Mouse (Mus musculus) lung, embryonic 16.5 days (tissue): ENCODE measurements around the gene Pih1d1. TPM values are rescaled to one million over a fixed set of nuclear protein-coding genes. Genes with fewer than 3 reads are reported as not detected.
"Not testable (repeated sequence)": the region's sequence is repeated elsewhere in the genome, so short reads cannot be mapped to it uniquely, and the experiment has no call there.

Source experiments
- ATAC-seq: fragments of 200-750 bp; cut with Nextera tagmentation; 2 replicates; pipeline ENCODE4 v1.8.0; 2017; ENCODE audit warnings: low read depth, mild to moderate bottlenecking, moderate library complexity
- H3K27ac ChIP-seq: fragments of 300-500 bp; sonication (generic); 2 replicates; pipeline ENCODE4 v1.5.1; 2014; ENCODE audit warnings: mild to moderate bottlenecking, control low read depth, low read length
- H3K27me3 ChIP-seq: fragments of 300-500 bp; sonication (generic); 2 replicates; pipeline ENCODE4 v1.6.1; 2014; ENCODE audit warnings: low read depth, low read length, mixed read lengths; ENCODE audit not compliant: control insufficient read depth, insufficient read depth
- H3K36me3 ChIP-seq: fragments of 300-500 bp; sonication (generic); 2 replicates; pipeline ENCODE4 v1.6.1; 2014; ENCODE audit warnings: low read length; ENCODE audit not compliant: control insufficient read depth, insufficient read depth
- H3K4me1 ChIP-seq: fragments of 300-500 bp; sonication (generic); replicated peaks from 2 replicates; pipeline ENCODE4 v1.6.1; 2014; ENCODE audit warnings: low read length, mixed read lengths; ENCODE audit not compliant: control insufficient read depth, insufficient read depth
- H3K4me2 ChIP-seq: fragments of 300-500 bp; sonication (generic); 2 replicates; pipeline ENCODE4 v1.6.1; 2014; ENCODE audit warnings: low read depth, low read length, control low read depth
- H3K4me3 ChIP-seq: fragments of 300-500 bp; sonication (generic); 2 replicates; pipeline ENCODE4 v1.5.1; 2014; ENCODE audit warnings: mild to moderate bottlenecking, low read length, control low read depth
- H3K9ac ChIP-seq: fragments of 300-500 bp; sonication (generic); 2 replicates; pipeline ENCODE4 v1.6.1; 2014; ENCODE audit warnings: low read length, control low read depth
- H3K9me3 ChIP-seq: fragments of 300-500 bp; sonication (generic); 2 replicates; pipeline ENCODE4 v1.6.1; 2016; ENCODE audit warnings: low read length; ENCODE audit not compliant: control insufficient read depth
- WGBS: fragments of 180-500 bp; shearing (Covaris S2); extraction: QIAGEN DNeasy Blood & Tissue Kit; methylation state at CpG from one replicate; pipeline ENCODE4 v1.1.7; 2014; 5-methylcytosine and 5-hydroxymethylcytosine counted together
- polyA plus RNA-seq: library from polyadenylated mRNA; unstranded; fragments of >200 nt; fragmentation: Nextera tagmentation; extraction: Ambion mirVana; gene quantifications from 2 replicates; pipeline ENCODE4 v1.2.1, GENCODE M21; 2015

Pih1d1 gene
- polyA plus RNA-seq = 99.2 and 100 TPM in 2 replicates

DNA sequence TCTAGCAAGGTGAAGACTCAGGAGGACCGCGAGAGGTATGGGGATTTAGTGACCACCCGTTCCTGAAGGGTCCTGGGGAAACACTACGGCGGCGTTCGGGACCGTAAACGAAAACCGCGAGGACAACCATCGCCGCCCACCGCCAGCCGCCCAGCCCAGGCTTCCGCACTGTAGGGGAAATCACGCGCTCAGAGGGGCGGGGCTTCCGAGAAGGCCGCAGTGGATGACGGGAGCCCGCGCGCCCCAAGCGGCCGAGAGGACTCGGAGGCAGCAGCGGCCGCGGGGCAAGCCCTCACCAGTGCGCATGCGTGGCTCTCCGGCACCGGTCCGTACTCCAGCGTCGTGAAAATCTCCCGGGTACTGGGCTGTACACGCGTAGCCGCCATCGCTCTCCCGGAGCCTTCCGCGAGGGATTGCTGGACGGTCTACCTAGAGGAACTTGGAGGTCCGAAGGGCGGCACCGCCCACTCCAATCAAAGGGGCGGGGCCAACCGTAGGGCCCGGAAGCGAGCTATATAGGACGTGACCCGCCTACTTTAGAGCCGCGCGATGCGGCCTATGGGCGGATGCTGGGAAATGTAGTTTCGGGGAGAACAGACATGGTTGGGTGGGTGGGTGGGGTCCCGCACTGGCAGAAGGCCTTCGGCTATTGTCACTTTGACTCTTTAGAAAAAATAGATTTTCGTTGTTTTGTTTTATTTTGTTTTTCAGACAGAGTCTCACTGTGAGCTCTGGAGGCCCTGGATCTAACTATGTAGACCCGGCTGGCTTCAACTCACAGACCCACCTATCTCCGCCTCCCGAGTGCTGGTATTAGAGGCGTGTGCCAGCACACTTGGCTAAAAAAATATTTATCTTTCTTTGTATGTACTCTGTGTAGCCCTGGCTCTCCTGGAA, at the start of gene Pih1d1, which contains the start of gene Aldh16a1:
Gene Pih1d1, plus strand, starts transcription at position 208 of the 897 bp plus-strand sequence.
Gene Aldh16a1, minus strand, starts transcription at position 489 of the 897 bp plus-strand sequence.
- Histone ChIP-seq H3K27ac (peak within 1 kb of the TSS; percentile 99), H3K9me3 (no peaks in the 10 kb centered on the region), H3K4me1 (peaks cover 27% of the 10 kb centered on the region), H3K4me2 (peak within 1 kb of the TSS; percentile 89), H3K4me3 (peak within 1 kb of the TSS; percentile 81), H3K36me3 (peaks cover 2% of the 10 kb centered on the region; the same call in 1 of the 2 replicates), H3K9ac (peak within 1 kb of the TSS; percentile 95), H3K27me3 (no peaks in the 10 kb centered on the region)
- peak; percentile 95 for ATAC-seq
- WGBS = 2% methylated on average over 69 of the region's 69 CpGs

DNA sequence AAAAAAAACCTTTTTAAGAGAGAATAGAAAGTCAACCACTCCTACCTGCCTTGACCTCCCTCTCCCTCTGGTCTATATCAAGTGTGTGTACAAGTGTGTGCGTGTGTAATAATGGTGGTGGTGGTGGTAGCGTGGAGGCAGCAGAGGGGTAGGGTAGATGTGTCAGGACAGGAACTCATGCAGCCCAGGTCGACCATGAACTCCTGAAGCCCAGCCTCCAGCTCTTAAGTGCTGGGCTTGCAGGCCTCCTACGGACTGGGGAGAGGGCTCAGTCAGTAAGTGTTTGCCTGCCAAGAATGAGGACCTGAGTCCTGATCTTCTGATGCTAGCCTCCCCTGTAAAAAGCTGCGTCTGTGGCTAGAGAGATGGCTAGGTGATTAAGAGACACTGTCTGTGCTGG, 49.2 kb upstream of the Pih1d1 start:
- H3K36me3 ChIP-seq = no peaks in the 10 kb centered on the region
- H3K4me2 ChIP-seq = no peak overlapping the region
- no peak overlapping the region for H3K9ac ChIP-seq
- H3K4me1 ChIP-seq = peaks cover 22% of the 10 kb centered on the region
- ATAC-seq = no peak
- H3K27ac ChIP-seq = no peak overlapping the region
- H3K27me3 ChIP-seq = no peaks in the 10 kb centered on the region
- no peak overlapping the region for H3K4me3 ChIP-seq
- WGBS = 64% methylated on average over 5 of the region's 5 CpGs
- no peaks in the 10 kb centered on the region for H3K9me3 ChIP-seq

DNA sequence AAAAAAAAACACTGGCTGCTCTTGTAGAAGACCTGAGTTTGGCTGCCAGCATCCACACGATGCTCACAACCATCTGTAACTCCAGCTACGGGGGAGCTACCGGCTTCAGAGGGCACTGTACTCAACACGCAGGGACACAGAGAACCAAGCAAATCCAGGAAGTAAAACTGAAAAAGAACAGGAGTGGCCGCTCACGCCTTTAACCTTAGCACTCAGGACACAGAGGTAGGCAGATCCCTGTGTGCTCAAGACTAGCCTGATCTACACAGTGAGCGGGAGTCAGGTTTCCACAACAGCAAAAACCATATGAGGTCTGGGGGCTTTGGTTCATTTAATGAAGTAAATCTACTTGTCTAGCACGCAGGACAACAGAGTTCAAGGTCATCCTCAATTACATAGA, 48.6 kb upstream of the Pih1d1 start:
- no peak for ATAC-seq

DNA sequence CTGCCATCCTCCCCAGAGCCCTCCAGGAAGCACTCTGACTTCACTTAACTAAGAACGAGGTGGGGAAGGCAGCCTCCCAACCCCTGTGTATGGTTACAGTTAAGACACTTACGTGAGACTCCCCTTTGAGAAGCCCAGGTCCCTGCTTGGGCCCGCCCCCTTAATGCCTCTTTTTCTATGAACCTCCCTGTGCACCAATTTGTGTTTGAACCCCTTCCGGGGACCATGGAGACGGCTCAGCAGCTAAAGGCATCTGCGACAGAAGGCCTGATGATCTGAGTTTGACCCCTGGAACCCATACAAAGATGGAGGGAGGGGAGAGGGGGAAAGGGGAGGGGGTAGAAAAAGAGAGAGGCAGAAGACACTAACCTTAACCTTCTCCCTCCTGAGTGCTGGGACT, 47.7 kb upstream of the Pih1d1 start:
- Histone ChIP-seq H3K9me3 (no peaks in the 10 kb centered on the region), H3K4me2 (no peak overlapping the region), H3K27ac (no peak overlapping the region), H3K9ac (no peak overlapping the region), H3K4me1 (peaks cover 22% of the 10 kb centered on the region), H3K4me3 (no peak overlapping the region), H3K27me3 (no peaks in the 10 kb centered on the region), H3K36me3 (no peaks in the 10 kb centered on the region)
- WGBS = 53% methylated on average over 6 of the region's 6 CpGs
- ATAC-seq = no peak

More for the DNA sequence above, 48.6 kb upstream of the Pih1d1 start:
- Histone ChIP-seq H3K4me2 (no peak overlapping the region), H3K27me3 (no peaks in the 10 kb centered on the region), H3K27ac (no peak overlapping the region), H3K4me1 (peaks cover 22% of the 10 kb centered on the region), H3K9ac (no peak overlapping the region), H3K4me3 (no peak overlapping the region), H3K9me3 (no peaks in the 10 kb centered on the region), H3K36me3 (no peaks in the 10 kb centered on the region)
- 77% methylated on average over 8 of the region's 8 CpGs for whole genome bisulfite sequencing

DNA sequence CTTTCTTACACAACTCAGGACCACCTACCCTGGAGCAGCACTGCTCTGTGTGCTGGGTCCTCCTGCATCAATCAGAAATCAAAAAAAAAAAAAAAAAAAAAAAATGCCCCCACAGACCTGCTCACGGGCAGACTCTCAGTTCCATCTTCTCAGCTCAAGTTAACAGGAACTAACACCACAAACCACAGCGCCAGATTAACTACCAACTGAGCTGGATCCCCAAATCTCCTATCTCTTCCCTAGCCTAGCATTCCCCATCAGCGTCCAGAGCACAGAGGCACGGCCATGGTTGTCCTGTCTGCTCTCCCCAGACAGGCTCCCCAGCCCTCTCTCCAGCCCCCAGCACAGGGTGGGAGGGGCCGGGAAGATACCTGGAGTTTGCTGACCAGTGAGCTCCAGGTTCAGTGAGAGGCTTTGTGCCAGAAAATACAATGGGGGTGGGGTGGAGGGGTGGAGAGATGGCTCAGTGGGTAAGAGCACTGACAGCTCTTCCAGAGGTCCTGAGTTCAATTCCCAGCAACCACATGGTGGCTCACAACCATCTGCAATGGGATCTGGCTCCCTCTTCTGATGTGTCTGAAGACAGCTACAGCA, 47.0 kb upstream of the Pih1d1 start:
- 58% methylated on average over 5 of the region's 5 CpGs for WGBS
- H3K4me2 ChIP-seq = no peak overlapping the region
- H3K4me1 ChIP-seq = peaks cover 22% of the 10 kb centered on the region

DNA sequence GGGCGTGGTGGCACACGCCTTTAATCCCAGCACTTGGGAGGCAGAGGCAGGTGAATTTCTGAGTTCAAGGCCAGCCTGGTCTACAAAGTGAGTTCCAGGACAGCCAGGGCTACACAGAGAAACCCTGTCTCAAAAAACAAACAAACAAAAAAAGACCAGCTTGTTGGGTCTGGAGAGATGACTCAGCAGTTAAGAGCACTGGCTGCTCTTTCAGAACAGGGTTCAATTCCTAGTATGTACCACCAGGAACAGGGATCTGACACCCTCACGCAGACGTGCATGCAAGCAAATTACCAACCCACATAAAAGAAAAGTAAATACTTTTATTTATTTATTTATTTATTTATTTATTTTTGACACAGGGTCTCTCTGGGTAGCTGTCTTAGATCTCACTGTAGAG, 44.0 kb upstream of the Pih1d1 start:
- H3K27me3 ChIP-seq, H3K4me3 ChIP-seq, H3K36me3 ChIP-seq, ATAC-seq, H3K9me3 ChIP-seq, H3K9ac ChIP-seq, H3K4me1 ChIP-seq, H3K27ac ChIP-seq, H3K4me2 ChIP-seq: not testable (repeated sequence)
- WGBS = 77% methylated on average over 4 of the region's 4 CpGs

More for the DNA sequence above, 47.0 kb upstream of the Pih1d1 start:
- Histone ChIP-seq H3K27me3 (no peaks in the 10 kb centered on the region), H3K9ac (no peak overlapping the region), H3K36me3 (no peaks in the 10 kb centered on the region), H3K27ac (no peak overlapping the region), H3K9me3 (no peaks in the 10 kb centered on the region), H3K4me3 (no peak overlapping the region)
- no peak for ATAC-seq

DNA sequence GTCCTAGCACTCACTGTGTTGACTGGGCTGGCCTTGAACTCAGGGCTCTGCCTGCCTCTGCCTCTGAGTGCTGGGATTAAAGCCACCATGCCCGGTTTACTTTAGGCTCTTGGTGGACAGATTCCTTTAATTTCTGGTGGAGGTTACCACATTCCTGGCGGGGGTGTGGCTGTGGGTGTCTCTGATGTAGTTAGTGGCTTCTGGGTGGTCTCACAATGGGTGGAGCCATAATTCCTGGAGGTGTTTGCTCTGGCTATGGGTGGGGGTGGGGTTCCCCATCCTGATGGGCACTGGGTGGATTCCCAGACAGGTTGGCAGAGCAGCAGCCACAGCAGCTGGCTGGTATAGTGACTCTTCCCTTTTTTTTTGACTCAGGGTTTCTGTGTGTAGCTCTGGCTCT, 42.2 kb upstream of the Pih1d1 start:
- 52% methylated on average over 2 of the region's 2 CpGs for WGBS
- ATAC-seq = no peak

DNA sequence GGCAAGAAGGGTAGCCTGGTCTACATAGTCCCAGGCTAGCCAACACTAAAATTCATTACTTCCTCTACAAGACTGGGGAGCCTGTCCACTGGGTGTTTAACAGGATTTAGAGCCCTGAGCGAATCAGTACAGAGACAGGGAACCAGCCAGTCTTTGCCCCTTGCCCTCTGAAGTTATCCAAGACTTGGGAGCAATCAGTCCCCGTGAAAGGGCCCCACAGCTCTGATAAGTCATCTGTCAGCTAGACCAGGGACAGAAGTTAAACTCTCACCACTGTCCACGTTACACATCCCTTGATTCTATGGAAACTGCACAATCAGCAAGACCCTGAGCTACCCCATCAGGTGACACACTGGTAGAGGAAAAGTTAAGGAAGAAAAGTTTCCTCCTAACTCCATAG, 41.6 kb upstream of the Pih1d1 start:
- 36% methylated on average over 3 of the region's 3 CpGs for WGBS
- Histone ChIP-seq H3K4me2 (no peak overlapping the region), H3K27me3 (no peaks in the 10 kb centered on the region), H3K9ac (no peak overlapping the region), H3K27ac (no peak overlapping the region), H3K9me3 (no peaks in the 10 kb centered on the region), H3K36me3 (no peaks in the 10 kb centered on the region), H3K4me1 (no peaks in the 10 kb centered on the region), H3K4me3 (no peak overlapping the region)
- ATAC-seq = no peak

More for the DNA sequence above, 42.2 kb upstream of the Pih1d1 start:
- Histone ChIP-seq H3K4me1 (no peaks in the 10 kb centered on the region), H3K27ac (no peak overlapping the region), H3K27me3 (no peaks in the 10 kb centered on the region), H3K9me3 (no peaks in the 10 kb centered on the region), H3K36me3 (no peaks in the 10 kb centered on the region), H3K9ac (no peak overlapping the region), H3K4me3 (no peak overlapping the region), H3K4me2 (no peak overlapping the region)

DNA sequence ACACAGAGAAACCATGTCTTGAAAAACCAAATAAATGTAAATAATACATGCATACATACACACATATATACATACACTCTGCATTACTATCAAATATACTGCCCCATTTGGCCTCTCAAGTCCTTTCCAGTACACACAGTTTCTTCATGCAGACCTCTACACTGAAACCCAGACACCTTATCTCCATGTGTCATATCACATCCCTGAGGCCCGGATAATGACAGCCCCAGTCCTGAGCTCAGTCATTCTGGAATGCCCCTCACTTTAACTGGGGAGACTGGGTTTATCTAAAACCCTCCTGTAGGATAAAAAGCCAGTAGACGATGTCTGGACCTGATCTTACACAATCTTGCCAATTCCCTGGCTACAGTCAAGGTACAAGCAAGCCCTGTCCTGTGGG, 40.6 kb upstream of the Pih1d1 start:
- no peaks in the 10 kb centered on the region for H3K27me3 ChIP-seq
- no peak for ATAC-seq
- 65% methylated on average over 2 of the region's 2 CpGs for WGBS
- no peak overlapping the region for H3K9ac ChIP-seq
- no peaks in the 10 kb centered on the region for H3K9me3 ChIP-seq
- H3K4me1 ChIP-seq = no peaks in the 10 kb centered on the region
- no peak overlapping the region for H3K27ac ChIP-seq
- H3K4me2 ChIP-seq = no peak overlapping the region
- H3K36me3 ChIP-seq = no peaks in the 10 kb centered on the region
- H3K4me3 ChIP-seq = no peak overlapping the region
